Mouse (Mus musculus) ES-E14 (cell line): ENCODE results near the gene Hnrnpa3.

Source experiments
- HCFC1 ChIP-seq: IDR thresholded peaks from 2 replicates; pipeline ENCODE4 v1.6.1; 2012; ENCODE audit warnings: low read length, inconsistent platforms, borderline replicate concordance; ENCODE audit not compliant: insufficient read depth
- ZC3H11A ChIP-seq: IDR thresholded peaks from 2 replicates; pipeline ENCODE4 v1.6.1; 2012; ENCODE audit warnings: low read depth, mild to moderate bottlenecking, inconsistent platforms, low read length, borderline replicate concordance
- ZNF384 ChIP-seq: IDR thresholded peaks from 2 replicates; pipeline ENCODE4 v1.6.1; 2012; ENCODE audit warnings: low read depth, low read length, inconsistent platforms

GRCm38 (mm10) chr2:75691316-75691715, 32.3 kb downstream of the Hnrnpa3 start:
- TF ChIP-seq HCFC1 (no peak), ZNF384 (no peak), ZC3H11A (no peak)
